Mouse (Mus musculus): ENCODE results near the gene Mtrf1.

GRCm38 (mm10) chr14:79394564-79394963, 3.0 kb upstream of the Mtrf1 start:
- TF ChIP-seq CTCF (IDR thresholded peaks at IDR 0.05; ENCODE audit: extremely low read depth, insufficient read depth, low read length) (peak; percentile 48; the same call in 1 of the 2 replicates), POLR2A (IDR thresholded peaks at IDR 0.05; ENCODE audit: extremely low read depth, insufficient read depth, low read length) (no peak)

All from cortical plate, adult 2 months (tissue).